ENCODE assay signal across 23 mouse cellular contexts in genomic region chr10:87572500-87572899, GRCm38 (mm10). TPM values are rescaled to one million over a fixed set of nuclear protein-coding genes. Genes with fewer than 3 reads are reported as not detected.
"Had no signal": no experiment of that assay in that cellular context is flagged by ENCODE, and none has a peak within 500 bp of the region (broad histone marks: within the 10 kb centered on the region; RNA-seq: fewer than 3 reads in every experiment).

No protein-coding gene starts in this region.

- ATAC-seq: inflammation-experienced regulatory T-cells, adult 6 months; intestine, embryonic 16.5 days; lung, postnatal 0 days had no signal

- H3K27ac ChIP-seq: layer of hippocampus, adult 2 months; left cerebral cortex, adult 2 months; liver, embryonic 13.5 days; macrophage had no signal

- H3K9me3 ChIP-seq: liver, embryonic 13.5 days had no signal

- H3K9ac ChIP-seq: liver, embryonic 13.5 days; lung, embryonic 14.5 days had no signal

- H3K4me3 ChIP-seq: layer of hippocampus, adult 2 months; left cerebral cortex, adult 2 months; liver, embryonic 13.5 days had no signal

- H3K4me2 ChIP-seq: liver, embryonic 13.5 days; lung, embryonic 14.5 days had no signal

- DNase-seq: kidney, postnatal 10 days; layer of hippocampus, adult 9-11 months; liver, embryonic 13.5 days; lung, embryonic 14.5 days; midbrain, embryonic 14.5 days; thymus, adult 18-20 months; thymus, postnatal 36 days had no signal

- H3K27me3 ChIP-seq: liver, embryonic 13.5 days had no signal

- H3K4me1 ChIP-seq: liver, embryonic 13.5 days had no signal

RNA-seq across cellular contexts. Expression of gene Pah, which starts 50.9 kb away (rescaled TPM):
- total RNA-seq: layer of hippocampus, adult 2 months; layer of hippocampus, postnatal 25 days; megakaryocyte, adult 5-6 weeks; midbrain, postnatal 0 days had no signal
- polyA plus RNA-seq: inflammation-experienced regulatory T-cells, adult 6 months; large intestine, adult 2 months; limb, embryonic 11.5 days; limb, embryonic 14.5 days; lung, embryonic 14.5 days; lung, postnatal 0 days; macrophage; midbrain, embryonic 14.5 days; neural tube, embryonic 11.5 days; neural tube, embryonic 14.5 days; small intestine, adult 2 months; urinary bladder, adult 2 months had no signal
